Mouse (Mus musculus): ENCODE results near the gene Asdurf. TPM values are rescaled to one million over a fixed set of nuclear protein-coding genes. Genes with fewer than 3 reads are reported as not detected.

The Asdurf gene
- polyA plus RNA-seq (2012; ENCODE audit: low replicate concordance), result 41.8 TPM in 1 of 2 replicates, not detected in the other

DNA sequence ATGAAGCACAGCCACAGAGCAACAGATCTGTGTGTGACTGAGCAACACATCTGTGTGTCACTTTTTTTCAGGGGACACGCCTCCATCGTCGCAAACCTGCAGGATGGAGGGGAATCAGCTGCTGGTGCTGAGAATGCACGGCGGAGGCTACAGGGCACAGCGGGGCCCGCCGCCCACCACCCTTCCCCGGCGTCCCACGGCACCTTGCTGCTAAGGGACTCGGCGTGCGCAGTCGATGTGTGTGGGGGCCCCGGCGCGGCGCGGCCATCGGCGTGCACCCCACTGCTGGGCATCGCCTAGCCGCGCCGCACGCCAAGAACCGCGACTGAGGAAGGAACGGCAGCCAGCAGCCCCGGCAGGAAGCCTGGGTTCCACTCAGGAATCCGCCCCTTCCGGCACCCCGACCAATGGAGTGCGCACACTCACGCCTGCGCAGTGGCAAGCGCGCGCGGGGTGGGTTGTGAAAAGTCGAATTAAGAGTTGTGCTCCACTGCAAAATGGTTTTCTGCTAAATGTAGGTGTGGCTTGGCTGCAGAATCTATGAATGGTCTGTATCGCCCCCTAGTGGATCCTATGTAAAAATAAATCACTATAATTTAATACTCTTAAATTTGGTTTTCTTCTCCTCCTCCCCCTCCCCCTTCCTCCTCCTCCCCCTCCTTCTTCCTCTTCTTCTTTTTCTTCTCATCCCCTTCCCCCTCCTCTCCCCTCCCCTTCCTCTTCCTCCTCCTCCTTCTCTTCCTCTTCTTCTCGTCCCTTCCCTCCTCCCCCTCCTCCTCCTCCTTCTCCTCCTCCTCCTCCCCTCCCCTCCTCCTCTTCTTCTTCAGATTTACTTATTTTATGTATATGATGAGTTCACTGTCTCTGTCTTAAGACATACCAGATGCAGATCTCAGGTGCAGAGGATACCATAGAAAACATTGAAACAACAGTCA, at the start of gene Asdurf, which contains the start of the genes Gm28551 and Asnsd1:
Asdurf (minus strand) TSS at position 293 of the 935 bp plus-strand sequence.
Gm28551 (minus strand) TSS at position 341 of the 935 bp plus-strand sequence.
Asnsd1 (minus strand) TSS at position 426 of the 935 bp plus-strand sequence.

GRCm38 (mm10) chr1:53312989-53313967, 39.1 kb downstream of the Asdurf start, which contains the start of gene Osgepl1:
Gene Osgepl1 (plus strand): TSS chr1:53313624.

Other genes with a start within 250 kb of the Asdurf start
- gene 1700019A02Rik, start 165.0 kb downstream of the Asdurf start, polyA plus RNA-seq (2012; ENCODE audit: low replicate concordance), result not detected in 2 replicates
- gene Pms1, start 55.6 kb downstream of the Asdurf start, polyA plus RNA-seq (2012; ENCODE audit: low replicate concordance), result 1.3 and 2.9 TPM in 2 replicates
- 0.58 and 2.0 TPM in 2 replicates for gene Ormdl1, start 55.5 kb downstream of the Asdurf start, polyA plus RNA-seq (2012; ENCODE audit: low replicate concordance)
- not detected in 2 replicates for gene Gm28778, start 55.5 kb downstream of the Asdurf start, polyA plus RNA-seq (2012; ENCODE audit: low replicate concordance)
- 0.45 and 1.2 TPM in 2 replicates for gene Osgepl1, start 39.0 kb downstream of the Asdurf start, polyA plus RNA-seq (2012; ENCODE audit: low replicate concordance)
- gene Gm28551, start within 50 bp of the Asdurf start, polyA plus RNA-seq (2012; ENCODE audit: low replicate concordance), result not detected in 2 replicates
- gene Asnsd1, start 133 bp upstream of the Asdurf start, polyA plus RNA-seq (2012; ENCODE audit: low replicate concordance), result 19.9 and 28.4 TPM in 2 replicates

Measured in hematopoietic multipotent progenitor cell, adult 10-12 weeks (in vitro differentiated cells).